Mouse (Mus musculus): ENCODE measurements around the gene Baiap2l2. TPM values are rescaled to one million over a fixed set of nuclear protein-coding genes. Genes with fewer than 3 reads are reported as not detected.
"Not testable (repeated sequence)": the region's sequence is repeated elsewhere in the genome, so short reads cannot be mapped to it uniquely, and the experiment has no call there.

Gene Baiap2l2
- polyA plus RNA-seq, 1 experiment, result 0.14 TPM

DNA sequence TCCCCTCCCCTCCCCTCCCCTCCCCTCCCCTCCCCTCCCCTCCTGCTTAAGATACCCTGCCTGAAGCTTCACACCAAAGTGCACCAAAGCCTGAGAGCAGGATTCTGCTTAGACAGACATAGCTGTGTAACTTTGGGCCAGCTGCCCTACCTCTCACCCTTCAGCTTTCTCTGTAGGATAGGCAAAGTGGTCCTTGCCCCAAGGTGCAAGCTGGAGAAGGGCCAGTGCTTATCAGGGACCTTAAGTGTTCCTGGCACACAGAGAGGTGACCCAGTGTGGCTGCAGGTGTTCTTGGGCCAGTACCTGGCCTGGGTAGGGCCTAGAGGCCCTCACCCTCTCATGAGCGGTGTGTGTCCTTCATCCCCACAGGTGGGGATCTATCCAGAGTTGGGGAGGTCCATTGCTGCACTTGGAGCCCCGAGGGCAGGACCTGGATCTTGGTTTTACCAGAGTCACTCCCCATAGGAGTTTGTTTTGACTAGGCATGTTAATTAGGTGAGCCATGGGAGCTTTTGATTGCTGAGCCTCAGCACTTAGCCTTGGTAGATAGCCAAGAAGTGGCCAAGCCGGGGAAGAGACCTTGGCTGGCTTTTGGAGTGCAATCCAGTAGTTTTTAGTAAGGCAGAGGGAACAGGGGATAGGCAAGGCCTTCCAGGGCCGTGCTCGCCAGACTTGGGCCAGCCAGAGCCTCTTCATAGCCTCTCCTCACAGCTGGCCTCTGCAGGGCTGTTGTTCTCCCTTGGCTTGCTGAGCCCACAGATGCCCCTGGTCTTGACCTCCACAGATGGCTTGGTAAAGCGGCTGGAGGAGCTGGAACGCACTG, 41.1 kb downstream of the Baiap2l2 start:
- no peak for TF ChIP-seq CTCF (IDR thresholded peaks at IDR 0.05; ENCODE audit: extremely low read depth, insufficient read depth, insufficient read length, insufficient replicate concordance)
- no peak for TF ChIP-seq POLR2A (IDR thresholded peaks at IDR 0.05; ENCODE audit: low read depth, low read length)
- no peaks in the 10 kb centered on the region for H3K4me1 ChIP-seq (ENCODE audit: control insufficient read depth, insufficient read depth, insufficient read length)
- no peaks in the 10 kb centered on the region for H3K27me3 ChIP-seq (ENCODE audit: control insufficient read depth, insufficient read depth, low read length)
- no peak overlapping the region for H3K4me3 ChIP-seq (ENCODE audit: extremely low read depth, insufficient read depth, insufficient read length)
- no peak overlapping the region for H3K27ac ChIP-seq (ENCODE audit: insufficient read depth, low read length)
- no peak for DNase-seq (ENCODE audit: low read depth in 1 of 2, low spot score in 2 of 2)
- peaks cover 28% of the 10 kb centered on the region for H3K36me3 ChIP-seq (ENCODE audit: control insufficient read depth, insufficient read depth, low read length)
- WGBS, result 90% methylated on average over 7 of the region's 7 CpGs

DNA sequence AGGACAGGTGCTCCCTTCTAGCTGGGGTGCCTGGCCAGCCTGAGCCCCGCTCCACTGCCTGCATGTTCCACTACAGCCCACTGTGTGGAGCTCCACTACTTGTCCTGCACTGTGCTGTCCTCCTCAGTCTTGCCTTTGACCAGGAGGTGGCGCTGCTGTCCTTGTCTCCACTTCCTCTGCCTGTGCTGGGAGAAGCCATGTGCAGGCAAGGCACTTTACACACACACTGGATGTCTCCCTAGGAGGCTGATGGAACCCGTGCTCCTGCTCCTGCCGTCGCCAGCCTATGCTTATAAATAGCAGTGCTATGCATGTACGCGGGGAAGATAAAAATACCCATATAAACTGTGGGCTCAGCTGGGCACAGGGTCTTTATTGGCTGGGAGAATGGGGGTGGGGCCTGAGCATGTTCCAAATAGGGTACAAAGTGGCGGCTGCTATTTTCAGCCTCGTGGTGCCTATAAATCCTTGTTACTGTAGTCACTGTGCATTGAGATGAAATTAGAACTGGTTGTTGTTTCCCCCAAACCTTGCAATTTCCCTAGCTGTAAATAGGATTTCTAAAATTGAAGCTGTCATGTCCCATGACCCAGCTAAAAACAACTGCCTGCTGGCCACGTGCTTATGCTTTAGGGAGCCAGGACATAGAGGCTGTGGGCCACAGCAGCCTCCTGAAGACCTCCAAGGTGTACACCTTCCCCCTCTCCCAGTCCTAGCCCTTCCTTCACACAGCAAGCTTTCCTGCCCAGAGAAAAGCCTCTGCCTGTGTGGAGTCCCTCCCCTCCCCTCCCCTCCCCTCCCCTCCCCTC, 41.9 kb downstream of the Baiap2l2 start:
- WGBS, result 15% methylated on average over 10 of the region's 10 CpGs
- DNase-seq (ENCODE audit: low read depth in 1 of 2, low spot score in 2 of 2), result peak; percentile 84 to 86
- TF ChIP-seq CTCF (IDR thresholded peaks at IDR 0.05; ENCODE audit: extremely low read depth, insufficient read depth, insufficient read length, insufficient replicate concordance) (peak; percentile 100), POLR2A (IDR thresholded peaks at IDR 0.05; ENCODE audit: low read depth, low read length) (no peak)
- no peak overlapping the region for H3K27ac ChIP-seq (ENCODE audit: insufficient read depth, low read length)
- H3K4me3 ChIP-seq (ENCODE audit: extremely low read depth, insufficient read depth, insufficient read length), result no peak overlapping the region
- H3K27me3 ChIP-seq (ENCODE audit: control insufficient read depth, insufficient read depth, low read length), result no peaks in the 10 kb centered on the region
- H3K36me3 ChIP-seq (ENCODE audit: control insufficient read depth, insufficient read depth, low read length), result peaks cover 27% of the 10 kb centered on the region
- H3K4me1 ChIP-seq (ENCODE audit: control insufficient read depth, insufficient read depth, insufficient read length), result no peaks in the 10 kb centered on the region

DNA sequence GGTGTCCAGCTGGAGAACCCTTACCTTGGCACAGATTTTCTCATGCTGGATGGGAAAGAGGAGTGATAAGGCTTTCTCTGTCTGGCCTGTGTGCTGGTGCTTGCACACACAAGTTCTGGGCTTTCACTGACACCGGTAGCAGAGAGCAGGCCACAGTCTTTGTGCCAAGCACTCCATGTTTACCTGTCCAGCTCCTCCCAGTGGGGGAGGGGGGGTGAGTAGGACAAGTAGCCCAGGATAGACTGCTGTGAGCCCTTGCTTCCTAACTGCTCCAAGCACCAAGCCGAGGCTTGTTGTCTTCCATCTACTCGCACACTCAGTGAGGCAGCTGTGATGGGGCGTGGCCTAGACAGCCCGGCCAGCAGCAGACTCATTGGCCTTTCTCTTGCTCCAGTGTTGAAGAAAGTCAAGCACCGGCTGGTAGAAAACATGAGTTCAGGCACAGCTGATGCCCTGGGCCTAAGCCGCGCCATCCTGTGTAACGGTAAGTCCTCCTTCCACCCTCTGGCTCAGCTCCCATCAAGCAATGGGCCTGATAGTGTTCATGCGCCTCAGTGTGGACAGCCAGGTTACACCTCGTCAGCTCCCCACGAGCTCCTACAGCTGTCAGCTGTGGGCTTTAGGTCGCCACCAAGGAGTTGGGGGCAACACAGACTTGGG, 42.6 kb downstream of the Baiap2l2 start:
- peaks cover 25% of the 10 kb centered on the region for H3K36me3 ChIP-seq (ENCODE audit: control insufficient read depth, insufficient read depth, low read length)
- no peak for DNase-seq (ENCODE audit: low read depth in 1 of 2, low spot score in 2 of 2)
- H3K27ac ChIP-seq (ENCODE audit: insufficient read depth, low read length), result no peak overlapping the region
- no peaks in the 10 kb centered on the region for H3K4me1 ChIP-seq (ENCODE audit: control insufficient read depth, insufficient read depth, insufficient read length)
- H3K4me3 ChIP-seq (ENCODE audit: extremely low read depth, insufficient read depth, insufficient read length), result no peak overlapping the region
- no peaks in the 10 kb centered on the region for H3K27me3 ChIP-seq (ENCODE audit: control insufficient read depth, insufficient read depth, low read length)
- no peak for TF ChIP-seq POLR2A (IDR thresholded peaks at IDR 0.05; ENCODE audit: low read depth, low read length)
- no peak for TF ChIP-seq CTCF (IDR thresholded peaks at IDR 0.05; ENCODE audit: extremely low read depth, insufficient read depth, insufficient read length, insufficient replicate concordance)
- 80% methylated on average over 13 of the region's 13 CpGs for WGBS

DNA sequence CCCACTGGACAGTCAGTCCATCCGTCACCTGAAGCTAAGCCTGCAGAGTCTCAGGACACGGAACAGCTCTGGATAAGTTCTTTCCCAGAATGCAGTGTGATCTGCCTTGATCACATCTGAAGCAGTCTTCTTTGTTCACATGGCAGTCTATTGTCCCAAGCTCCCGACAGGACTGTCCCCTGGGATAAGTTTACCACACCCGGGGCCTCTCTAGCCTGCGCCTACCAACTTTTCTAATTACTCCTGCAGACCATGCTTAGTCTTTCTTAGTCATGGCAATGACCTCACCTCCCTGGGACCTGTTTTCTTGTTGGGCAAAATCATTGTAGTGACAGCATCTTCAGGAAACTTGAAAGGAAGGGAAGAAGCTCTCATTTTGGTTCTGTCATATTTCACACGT, 47.3 kb downstream of the Baiap2l2 start:
- no peak for TF ChIP-seq CTCF (IDR thresholded peaks at IDR 0.05; ENCODE audit: extremely low read depth, insufficient read depth, insufficient read length, insufficient replicate concordance)
- no peak for TF ChIP-seq POLR2A (IDR thresholded peaks at IDR 0.05; ENCODE audit: low read depth, low read length)
- Histone ChIP-seq H3K27me3 (ENCODE audit: control insufficient read depth, insufficient read depth, low read length) (no peaks in the 10 kb centered on the region), H3K4me3 (ENCODE audit: extremely low read depth, insufficient read depth, insufficient read length) (no peak overlapping the region), H3K36me3 (ENCODE audit: control insufficient read depth, insufficient read depth, low read length) (peaks cover 13% of the 10 kb centered on the region), H3K27ac (ENCODE audit: insufficient read depth, low read length) (no peak overlapping the region), H3K4me1 (ENCODE audit: control insufficient read depth, insufficient read depth, insufficient read length) (no peaks in the 10 kb centered on the region)
- DNase-seq (ENCODE audit: low read depth in 1 of 2, low spot score in 2 of 2), result no peak
- WGBS, result 87% methylated on average over 6 of the region's 6 CpGs

DNA sequence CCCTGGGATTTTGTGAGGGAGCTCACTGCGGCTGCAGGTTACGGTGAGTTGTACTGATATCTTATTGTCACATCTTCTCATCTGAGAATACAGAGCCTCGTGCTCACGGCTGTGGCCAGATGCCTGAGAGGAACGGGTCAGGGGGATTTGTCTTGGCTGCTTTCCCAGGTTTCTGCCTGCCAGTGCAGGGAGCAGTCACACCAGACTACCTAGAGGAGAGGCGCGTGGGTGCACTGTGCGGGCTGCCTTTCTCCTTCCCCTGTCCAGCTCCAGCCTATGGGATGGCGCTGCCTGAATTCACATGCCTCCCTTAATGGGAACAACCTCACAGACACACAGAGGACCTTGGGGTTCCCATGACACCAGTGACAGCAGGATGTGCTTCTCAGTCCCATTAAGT, 50.1 kb downstream of the Baiap2l2 start:
- no peak for TF ChIP-seq POLR2A (IDR thresholded peaks at IDR 0.05; ENCODE audit: low read depth, low read length)
- TF ChIP-seq CTCF (IDR thresholded peaks at IDR 0.05; ENCODE audit: extremely low read depth, insufficient read depth, insufficient read length, insufficient replicate concordance), result no peak
- 93% methylated on average over 9 of the region's 9 CpGs for WGBS
- no peak overlapping the region for H3K27ac ChIP-seq (ENCODE audit: insufficient read depth, low read length)
- peaks cover 14% of the 10 kb centered on the region for H3K36me3 ChIP-seq (ENCODE audit: control insufficient read depth, insufficient read depth, low read length)
- no peak overlapping the region for H3K4me3 ChIP-seq (ENCODE audit: extremely low read depth, insufficient read depth, insufficient read length)
- H3K4me1 ChIP-seq (ENCODE audit: control insufficient read depth, insufficient read depth, insufficient read length), result no peaks in the 10 kb centered on the region
- H3K27me3 ChIP-seq (ENCODE audit: control insufficient read depth, insufficient read depth, low read length), result no peaks in the 10 kb centered on the region
- no peak for DNase-seq (ENCODE audit: low read depth in 1 of 2, low spot score in 2 of 2)

DNA sequence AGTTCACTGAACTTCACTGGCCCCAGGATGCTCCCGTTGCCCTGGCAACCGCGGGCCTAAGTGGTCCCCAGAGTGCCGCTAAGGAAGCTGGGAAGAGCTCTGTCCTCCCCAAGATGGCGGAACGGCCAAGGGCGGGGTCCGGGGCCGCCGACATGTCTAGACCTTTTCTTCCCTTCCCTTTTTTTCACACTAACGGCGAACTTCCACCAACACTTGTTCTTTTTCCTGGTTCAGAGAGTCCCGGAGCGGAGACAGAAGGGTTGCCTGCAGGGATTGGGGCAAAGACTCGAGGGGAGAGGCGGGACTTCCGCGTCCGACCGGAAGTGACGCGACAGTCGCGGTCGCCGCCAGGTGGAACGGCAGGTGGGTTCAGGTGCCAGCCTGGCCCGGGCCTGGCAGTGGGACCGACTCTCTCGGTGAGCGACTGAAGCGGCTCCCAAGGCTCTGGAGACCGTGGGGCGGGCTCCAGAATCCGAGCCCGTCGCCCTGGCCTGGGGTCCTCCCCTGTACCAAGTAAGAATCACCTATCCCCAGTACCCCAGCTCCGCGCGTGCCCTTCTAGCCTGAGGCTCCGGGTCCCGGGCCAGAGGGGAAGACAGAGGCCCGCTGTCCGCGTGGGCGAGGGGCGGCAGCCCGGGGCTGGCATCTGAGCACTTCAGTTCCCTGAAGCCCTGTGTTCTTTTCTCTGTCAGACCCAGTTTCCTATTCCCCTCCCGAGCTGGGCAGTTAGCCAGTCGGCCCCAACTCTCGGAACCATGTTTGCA, 56.1 kb downstream of the Baiap2l2 start, which contains the start of the genes Pick1 and Gm49486:
Gene Pick1, plus strand, starts transcription at position 116 of the 764 bp plus-strand sequence.
Gene Gm49486, plus strand, starts transcription at position 334 of the 764 bp plus-strand sequence.
- H3K36me3 ChIP-seq (ENCODE audit: control insufficient read depth, insufficient read depth, low read length), result peaks cover 5% of the 10 kb centered on the region; the same call in 1 of the 2 replicates
- TF ChIP-seq POLR2A (IDR thresholded peaks at IDR 0.05; ENCODE audit: low read depth, low read length) (peak; percentile 16), CTCF (IDR thresholded peaks at IDR 0.05; ENCODE audit: extremely low read depth, insufficient read depth, insufficient read length, insufficient replicate concordance) (no peak)
- WGBS, result 1% methylated on average over 51 of the region's 51 CpGs
- H3K4me1 ChIP-seq (ENCODE audit: control insufficient read depth, insufficient read depth, insufficient read length), result peaks cover 5% of the 10 kb centered on the region
- peak within 1 kb of the TSS; percentile 91 for H3K4me3 ChIP-seq (ENCODE audit: extremely low read depth, insufficient read depth, insufficient read length)
- no peaks in the 10 kb centered on the region for H3K27me3 ChIP-seq (ENCODE audit: control insufficient read depth, insufficient read depth, low read length)
- peak; percentile 77 to 86 for DNase-seq (ENCODE audit: low read depth in 1 of 2, low spot score in 2 of 2)
- H3K27ac ChIP-seq (ENCODE audit: insufficient read depth, low read length), result peak within 1 kb of the TSS; percentile 95

DNA sequence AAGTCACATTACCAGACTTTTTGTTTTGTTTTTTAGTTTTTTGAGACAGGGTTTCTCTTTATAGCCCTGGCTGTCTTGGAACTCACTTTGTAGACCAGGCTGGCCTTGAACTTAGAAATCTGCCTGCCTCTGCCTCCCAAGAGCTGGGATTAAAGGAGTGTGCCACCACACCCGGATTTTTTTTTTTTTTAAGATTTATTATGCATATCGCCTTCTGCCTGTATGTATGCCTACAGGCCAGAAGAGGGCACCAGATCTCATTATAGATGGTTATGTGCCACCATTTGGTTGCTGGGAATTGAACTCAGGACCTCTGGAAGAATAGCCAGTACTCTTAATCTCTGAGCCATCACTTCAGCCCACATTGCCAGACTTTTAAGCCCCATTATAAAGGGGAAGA, 59.6 kb downstream of the Baiap2l2 start:
- not testable (repeated sequence) for DNase-seq (ENCODE audit: low read depth in 1 of 2, low spot score in 2 of 2); H3K27ac ChIP-seq (ENCODE audit: insufficient read depth, low read length); H3K4me3 ChIP-seq (ENCODE audit: extremely low read depth, insufficient read depth, insufficient read length); H3K4me1 ChIP-seq (ENCODE audit: control insufficient read depth, insufficient read depth, insufficient read length); H3K27me3 ChIP-seq (ENCODE audit: control insufficient read depth, insufficient read depth, low read length); H3K36me3 ChIP-seq (ENCODE audit: control insufficient read depth, insufficient read depth, low read length)
- 55% methylated on average over 2 of the region's 2 CpGs for WGBS
